Mouse (Mus musculus) heart, adult 2 months (tissue): ENCODE data around the gene Gm30191.

Source experiments
- CTCF ChIP-seq: fragments of 200-600 bp; IDR thresholded peaks from 2 replicates; pipeline ENCODE4 v1.8.1; 2022; ENCODE audit warnings: antibody characterized with exemption, mild to moderate bottlenecking, moderate library complexity
- EP300 ChIP-seq: fragments of 200-500 bp; IDR thresholded peaks from 2 replicates; pipeline ENCODE4 v1.6.1; 2011; ENCODE audit warnings: low read depth, low read length, control low read depth; ENCODE audit not compliant: insufficient read depth

- TF ChIP-seq CTCF: no peak
- TF ChIP-seq EP300: peak; percentile 74
These were observed 7.1 kb downstream of the Gm30191 start, which contains the start of gene Grrp1 for GRCm38 (mm10) chr4:134253722-134254324.
